Mouse (Mus musculus): ENCODE data around the gene Fbrs. TPM values are rescaled to one million over a fixed set of nuclear protein-coding genes. Genes with fewer than 3 reads are reported as not detected.
A peak's percentile ranks its signal among the peaks of the same experiment; 100 is the strongest.
"Not testable (repeated sequence)": the region's sequence is repeated elsewhere in the genome, so short reads cannot be mapped to it uniquely, and the experiment has no call there.

Gene Fbrs
- polyA plus RNA-seq, 1 experiment from 2014 or later: 10.2 TPM

GRCm38 (mm10) chr7:127459311-127459710 is 19.7 kb upstream of the Fbrs start, which contains the start of gene Prr14:
Prr14 (plus strand) TSS chr7:127459611.
- ATAC-seq; H3K27ac ChIP-seq (ENCODE audit: low read depth, low read length); H3K9me3 ChIP-seq (ENCODE audit: control insufficient read depth, low read length); H3K27me3 ChIP-seq (replicated peaks; ENCODE audit: control insufficient read depth, insufficient read depth, low read length); H3K4me2 ChIP-seq (ENCODE audit: low read length); H3K4me1 ChIP-seq (ENCODE audit: control insufficient read depth, insufficient read depth, low read depth, low read length); H3K9ac ChIP-seq (ENCODE audit: low read depth, low read length); H3K4me3 ChIP-seq (ENCODE audit: low read length): not testable (repeated sequence)
- whole genome bisulfite sequencing: 95% methylated on average over 8 of the region's 8 CpGs
- peaks cover 23% of the 10 kb centered on the region for H3K36me3 ChIP-seq (ENCODE audit: control insufficient read depth, insufficient read depth, low read length)

GRCm38 (mm10) chr7:127465191-127465590 is 13.8 kb upstream of the Fbrs start:
- H3K4me2 ChIP-seq (ENCODE audit: low read length): no peak overlapping the region
- 96% methylated on average over 3 of the region's 3 CpGs for WGBS
- no peaks in the 10 kb centered on the region for H3K9me3 ChIP-seq (ENCODE audit: control insufficient read depth, low read length)
- H3K27ac ChIP-seq (ENCODE audit: low read depth, low read length): no peak overlapping the region
- peaks cover 6% of the 10 kb centered on the region for H3K36me3 ChIP-seq (ENCODE audit: control insufficient read depth, insufficient read depth, low read length)
- H3K4me3 ChIP-seq (ENCODE audit: low read length): no peak overlapping the region
- no peaks in the 10 kb centered on the region for H3K27me3 ChIP-seq (replicated peaks; ENCODE audit: control insufficient read depth, insufficient read depth, low read length)
- H3K4me1 ChIP-seq (ENCODE audit: control insufficient read depth, insufficient read depth, low read depth, low read length): no peaks in the 10 kb centered on the region
- no peak for ATAC-seq
- H3K9ac ChIP-seq (ENCODE audit: low read depth, low read length): no peak overlapping the region

- WGBS: 98% methylated on average over 2 of the region's 2 CpGs
- not testable (repeated sequence) for H3K4me2 ChIP-seq (ENCODE audit: low read length); H3K4me1 ChIP-seq (ENCODE audit: control insufficient read depth, insufficient read depth, low read depth, low read length); H3K27me3 ChIP-seq (replicated peaks; ENCODE audit: control insufficient read depth, insufficient read depth, low read length); H3K36me3 ChIP-seq (ENCODE audit: control insufficient read depth, insufficient read depth, low read length); H3K27ac ChIP-seq (ENCODE audit: low read depth, low read length); H3K9ac ChIP-seq (ENCODE audit: low read depth, low read length); H3K9me3 ChIP-seq (ENCODE audit: control insufficient read depth, low read length); H3K4me3 ChIP-seq (ENCODE audit: low read length); ATAC-seq
Observed at GRCm38 (mm10) chr7:127465670-127466069, 13.3 kb upstream of the Fbrs start.

GRCm38 (mm10) chr7:127466606-127467005 is 12.4 kb upstream of the Fbrs start:
- ATAC-seq: no peak
- Histone ChIP-seq H3K27ac (ENCODE audit: low read depth, low read length) (no peak overlapping the region), H3K9ac (ENCODE audit: low read depth, low read length) (no peak overlapping the region), H3K4me3 (ENCODE audit: low read length) (no peak overlapping the region), H3K36me3 (ENCODE audit: control insufficient read depth, insufficient read depth, low read length) (no peaks in the 10 kb centered on the region; the same call in 1 of the 2 replicates), H3K9me3 (ENCODE audit: control insufficient read depth, low read length) (no peaks in the 10 kb centered on the region), H3K27me3 (replicated peaks; ENCODE audit: control insufficient read depth, insufficient read depth, low read length) (no peaks in the 10 kb centered on the region), H3K4me2 (ENCODE audit: low read length) (no peak overlapping the region), H3K4me1 (ENCODE audit: control insufficient read depth, insufficient read depth, low read depth, low read length) (no peaks in the 10 kb centered on the region)
- 94% methylated on average over 4 of the region's 4 CpGs for whole genome bisulfite sequencing

GRCm38 (mm10) chr7:127470011-127470715 is 8.8 kb upstream of the Fbrs start:
- Histone ChIP-seq H3K4me2 (ENCODE audit: low read length) (peak overlapping the region; percentile 67), H3K9ac (ENCODE audit: low read depth, low read length) (peak overlapping the region; percentile 51), H3K4me1 (ENCODE audit: control insufficient read depth, insufficient read depth, low read depth, low read length) (peaks cover 9% of the 10 kb centered on the region), H3K9me3 (ENCODE audit: control insufficient read depth, low read length) (no peaks in the 10 kb centered on the region), H3K27me3 (replicated peaks; ENCODE audit: control insufficient read depth, insufficient read depth, low read length) (no peaks in the 10 kb centered on the region), H3K27ac (ENCODE audit: low read depth, low read length) (peak overlapping the region; percentile 97), H3K36me3 (ENCODE audit: control insufficient read depth, insufficient read depth, low read length) (peaks cover 18% of the 10 kb centered on the region), H3K4me3 (ENCODE audit: low read length) (peak overlapping the region; percentile 86)
- 7% methylated on average over 10 of the region's 10 CpGs for WGBS
- ATAC-seq: no peak

GRCm38 (mm10) chr7:127470743-127471645 is 8.0 kb upstream of the Fbrs start:
- Histone ChIP-seq H3K4me1 (ENCODE audit: control insufficient read depth, insufficient read depth, low read depth, low read length) (peaks cover 9% of the 10 kb centered on the region), H3K27me3 (replicated peaks; ENCODE audit: control insufficient read depth, insufficient read depth, low read length) (no peaks in the 10 kb centered on the region), H3K9me3 (ENCODE audit: control insufficient read depth, low read length) (no peaks in the 10 kb centered on the region), H3K9ac (ENCODE audit: low read depth, low read length) (peak overlapping the region; percentile 93), H3K36me3 (ENCODE audit: control insufficient read depth, insufficient read depth, low read length) (peaks cover 26% of the 10 kb centered on the region), H3K4me2 (ENCODE audit: low read length) (peak overlapping the region; percentile 67), H3K4me3 (ENCODE audit: low read length) (peak overlapping the region; percentile 86), H3K27ac (ENCODE audit: low read depth, low read length) (peak overlapping the region; percentile 97)
- ATAC-seq: peak; percentile 96
- WGBS: 1% methylated on average over 46 of the region's 46 CpGs

- Histone ChIP-seq H3K4me2 (ENCODE audit: low read length) (peak overlapping the region; percentile 67), H3K4me3 (ENCODE audit: low read length) (peak overlapping the region; percentile 86), H3K9me3 (ENCODE audit: control insufficient read depth, low read length) (no peaks in the 10 kb centered on the region), H3K27me3 (replicated peaks; ENCODE audit: control insufficient read depth, insufficient read depth, low read length) (no peaks in the 10 kb centered on the region), H3K9ac (ENCODE audit: low read depth, low read length) (peak overlapping the region; percentile 93), H3K27ac (ENCODE audit: low read depth, low read length) (peak overlapping the region; percentile 97), H3K4me1 (ENCODE audit: control insufficient read depth, insufficient read depth, low read depth, low read length) (peaks cover 9% of the 10 kb centered on the region), H3K36me3 (ENCODE audit: control insufficient read depth, insufficient read depth, low read length) (peaks cover 32% of the 10 kb centered on the region)
- 0% methylated on average over 15 of the region's 25 CpGs for WGBS
- ATAC-seq: peak; percentile 10
Observed at GRCm38 (mm10) chr7:127471646-127472010, 7.4 kb upstream of the Fbrs start.

GRCm38 (mm10) chr7:127472060-127472459 is 6.9 kb upstream of the Fbrs start:
- Histone ChIP-seq H3K27ac (ENCODE audit: low read depth, low read length) (peak overlapping the region; percentile 97), H3K9ac (ENCODE audit: low read depth, low read length) (peak overlapping the region; percentile 93), H3K9me3 (ENCODE audit: control insufficient read depth, low read length) (no peaks in the 10 kb centered on the region), H3K36me3 (ENCODE audit: control insufficient read depth, insufficient read depth, low read length) (peaks cover 34% of the 10 kb centered on the region), H3K4me2 (ENCODE audit: low read length) (peak overlapping the region; percentile 67), H3K4me1 (ENCODE audit: control insufficient read depth, insufficient read depth, low read depth, low read length) (peaks cover 13% of the 10 kb centered on the region), H3K4me3 (ENCODE audit: low read length) (peak overlapping the region; percentile 86), H3K27me3 (replicated peaks; ENCODE audit: control insufficient read depth, insufficient read depth, low read length) (no peaks in the 10 kb centered on the region)
- 0% methylated on average over 7 of the region's 7 CpGs for WGBS
- ATAC-seq: peak; percentile 4; the same call in 1 of the 2 replicates

- Histone ChIP-seq H3K9ac (ENCODE audit: low read depth, low read length) (no peak overlapping the region), H3K9me3 (ENCODE audit: control insufficient read depth, low read length) (no peaks in the 10 kb centered on the region), H3K4me3 (ENCODE audit: low read length) (no peak overlapping the region), H3K27ac (ENCODE audit: low read depth, low read length) (no peak overlapping the region), H3K4me1 (ENCODE audit: control insufficient read depth, insufficient read depth, low read depth, low read length) (peaks cover 16% of the 10 kb centered on the region), H3K27me3 (replicated peaks; ENCODE audit: control insufficient read depth, insufficient read depth, low read length) (no peaks in the 10 kb centered on the region), H3K4me2 (ENCODE audit: low read length) (no peak overlapping the region), H3K36me3 (ENCODE audit: control insufficient read depth, insufficient read depth, low read length) (peaks cover 34% of the 10 kb centered on the region)
- no peak for ATAC-seq
- WGBS: 78% methylated on average over 5 of the region's 5 CpGs
Observed at GRCm38 (mm10) chr7:127473705-127474104, 5.3 kb upstream of the Fbrs start.

Measured in hindbrain, embryonic 16.5 days (tissue).